Mouse (Mus musculus) erythroblast, adult 5-6 weeks (primary cell): ENCODE results near the gene Olfr1443. TPM values are rescaled to one million over a fixed set of nuclear protein-coding genes. Genes with fewer than 3 reads are reported as not detected.
"Not testable (repeated sequence)": the region's sequence is repeated elsewhere in the genome, so short reads cannot be mapped to it uniquely, and the experiment has no call there.

ENCODE experiments used
- ATAC-seq: replicated peaks from 2 replicates; pipeline ENCODE4 v1.8.0; 2016; ENCODE audit warnings: moderate number of reproducible peaks, mild to moderate bottlenecking, moderate TSS enrichment, inconsistent platforms; ENCODE audit not compliant: poor library complexity, low FRiP score, severe bottlenecking
- total RNA-seq, 2 experiments: library from RNA; stranded (forward) in 1 of 2; stranded (reverse) in 1 of 2; fragments of 150-400 nt in 1 of 2; fragments of 200-764, 138-1000 nt in 1 of 2; gene quantifications; 2 replicates each; pipeline versions ENCODE4 v1.2.3 to v1.2.4; 2015 to 2017; ENCODE audit warnings: low replicate concordance in 2 of 2

The Olfr1443 gene
- total RNA-seq (2015; ENCODE audit: low replicate concordance) (not detected in 2 replicates), total RNA-seq (2017; ENCODE audit: low replicate concordance) (not detected in 2 replicates)

DNA sequence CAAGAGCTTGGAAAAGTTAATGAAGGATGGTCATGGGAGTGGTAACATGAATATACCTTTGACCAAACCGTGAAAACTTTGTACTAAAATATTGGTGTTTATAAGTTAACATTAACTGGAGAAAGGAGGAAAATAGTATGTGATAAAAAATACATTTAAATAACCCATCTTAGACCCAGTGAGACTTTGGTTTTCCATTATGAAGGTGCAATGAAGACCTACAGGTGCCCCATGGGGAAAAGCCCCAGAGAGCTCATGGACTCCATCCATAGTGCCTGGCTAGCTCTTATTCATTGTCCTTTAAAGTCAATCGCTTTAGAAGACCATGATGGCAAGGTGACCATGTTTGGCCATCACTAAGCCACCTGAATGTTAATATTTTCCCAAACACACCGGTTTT is at the start of gene Olfr1443:
Olfr1443 (plus strand) TSS at position 301 of the 400 bp plus-strand sequence.
- no peak for ATAC-seq

DNA sequence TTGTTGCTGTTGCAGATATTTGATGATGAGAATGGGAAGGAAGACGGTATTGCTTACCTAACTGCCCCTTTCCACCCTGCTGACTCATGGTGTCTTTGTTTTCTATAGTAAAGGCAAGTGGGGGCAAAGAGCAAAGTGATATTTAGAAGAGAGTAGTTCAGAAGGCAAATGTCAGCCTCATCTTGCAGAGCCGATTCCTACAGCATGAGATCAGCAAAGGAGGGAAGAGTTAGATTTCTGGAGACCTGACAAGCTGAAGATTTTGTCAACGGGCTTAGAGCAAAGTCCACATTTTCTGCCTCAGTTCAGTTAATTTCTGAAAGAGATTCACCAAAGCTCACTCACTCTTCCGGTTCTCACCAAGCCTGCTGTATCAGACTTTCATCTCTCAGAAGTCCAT is 44.7 kb upstream of the Olfr1443 start, which contains the start of gene Glyat:
Glyat (plus strand) TSS at position 133 of the 400 bp plus-strand sequence.
- no peak for ATAC-seq

DNA sequence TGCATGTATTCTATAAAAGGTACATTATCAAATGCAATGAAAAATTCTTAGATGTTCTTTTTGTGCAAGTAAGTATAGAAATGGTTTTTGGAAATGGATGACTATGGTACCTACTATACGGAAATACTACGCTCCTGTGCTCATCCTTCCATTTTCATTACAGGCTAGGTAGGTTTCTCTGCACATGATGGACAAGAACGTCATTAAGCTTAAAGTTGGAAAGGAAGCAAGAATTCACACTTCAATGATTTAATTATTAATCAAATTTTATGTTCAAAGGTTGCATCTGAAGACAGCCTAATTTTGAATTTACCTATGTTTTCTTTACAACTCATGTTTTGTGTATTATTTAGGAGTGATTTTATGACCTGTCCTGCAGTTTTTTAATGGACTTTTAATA is 43.7 kb upstream of the Olfr1443 start:
- ATAC-seq: no peak

DNA sequence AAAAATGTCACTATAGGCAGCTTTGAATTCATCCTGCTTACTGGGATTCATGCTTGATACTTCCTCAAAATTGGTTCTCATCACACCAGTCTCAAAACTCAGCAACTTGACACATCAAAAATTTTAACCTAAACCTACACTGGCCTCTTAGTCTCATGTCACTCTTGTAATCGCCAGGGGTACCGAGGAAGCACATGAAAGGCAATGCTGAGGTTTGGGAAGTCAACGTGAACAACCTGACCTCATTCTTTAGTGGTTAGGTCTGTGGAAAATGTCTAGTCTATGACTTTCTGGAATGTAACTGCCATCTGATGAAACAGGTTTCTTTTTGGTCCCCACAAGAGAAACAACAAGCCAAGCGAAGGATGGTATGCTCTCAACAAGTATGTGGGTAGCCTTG is 42.9 kb upstream of the Olfr1443 start:
- no peak for ATAC-seq

DNA sequence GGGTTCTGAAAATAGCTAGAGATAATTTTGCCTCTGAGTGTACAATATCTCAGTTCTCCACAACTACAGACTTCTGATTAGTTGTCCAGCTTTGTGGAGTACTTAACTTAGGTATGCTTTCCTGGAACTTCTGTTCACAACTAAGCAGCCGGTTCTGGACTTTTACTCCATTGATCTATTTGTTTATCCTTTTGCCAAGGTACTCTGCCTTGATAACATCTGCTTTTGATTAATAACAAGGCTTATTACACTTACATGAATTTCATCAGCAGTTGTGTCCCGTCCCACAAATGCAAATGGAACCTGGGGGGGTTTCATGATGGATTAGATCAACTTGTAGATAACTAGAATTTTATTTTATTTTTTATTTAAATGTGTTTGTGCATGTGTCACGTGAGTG is 41.0 kb upstream of the Olfr1443 start:
- no peak for ATAC-seq

DNA sequence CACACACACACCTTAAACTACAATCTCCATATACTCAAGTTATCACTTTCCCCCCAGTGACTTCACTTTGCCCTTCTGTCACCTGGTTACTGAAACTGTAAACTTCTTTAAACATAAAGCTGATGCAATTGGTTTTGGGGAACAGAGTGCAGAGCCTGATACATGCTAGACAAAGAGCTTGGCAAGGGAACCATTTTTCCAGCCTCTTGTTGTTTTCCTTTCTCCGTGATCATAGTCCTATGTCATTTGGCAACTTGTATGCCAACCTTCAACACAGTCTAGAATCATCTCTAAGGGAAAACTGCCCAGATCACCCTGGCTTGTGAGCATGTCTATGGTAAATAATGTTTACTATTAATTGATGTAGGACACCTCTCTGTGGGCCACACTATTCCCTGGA is 39.9 kb upstream of the Olfr1443 start:
- ATAC-seq: no peak

DNA sequence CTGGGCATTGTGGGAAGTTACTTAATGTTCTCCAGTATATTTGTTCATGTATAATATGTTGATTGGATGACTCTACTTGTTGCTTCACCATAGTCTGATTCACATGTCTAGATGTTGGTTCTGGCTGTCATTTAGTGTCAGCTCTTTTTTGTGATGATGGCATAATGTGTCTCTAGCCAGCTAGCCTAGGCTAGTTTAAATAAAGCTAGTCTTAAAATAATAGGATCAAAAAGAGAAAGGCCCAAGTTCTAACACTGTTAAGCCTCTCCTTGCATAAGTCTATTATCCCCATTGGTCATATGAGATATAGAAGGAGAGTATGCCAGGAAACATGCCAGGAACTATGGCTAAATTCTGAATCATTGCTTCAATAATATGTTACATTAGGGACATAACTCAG is 28.4 kb upstream of the Olfr1443 start:
- ATAC-seq: no peak

DNA sequence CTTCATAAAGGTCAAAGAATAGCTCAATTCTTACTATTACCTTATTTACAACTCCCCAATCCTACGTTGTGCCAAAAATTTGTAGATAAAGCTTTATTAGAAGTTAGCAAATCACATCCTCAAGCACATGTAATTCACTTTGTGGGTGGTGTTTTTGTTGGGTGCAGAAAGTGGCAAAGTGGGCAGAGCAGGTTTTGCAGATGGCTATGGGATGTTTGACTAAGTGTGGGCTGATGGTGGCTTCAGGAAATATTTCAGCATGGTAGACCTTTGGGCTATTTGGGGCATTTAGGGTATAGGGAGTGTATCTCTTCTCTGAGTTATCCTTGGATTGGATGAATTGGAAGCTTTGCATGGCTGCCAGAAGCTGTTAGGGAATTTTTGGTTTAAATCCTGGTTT is 11.8 kb upstream of the Olfr1443 start:
- no peak for ATAC-seq

DNA sequence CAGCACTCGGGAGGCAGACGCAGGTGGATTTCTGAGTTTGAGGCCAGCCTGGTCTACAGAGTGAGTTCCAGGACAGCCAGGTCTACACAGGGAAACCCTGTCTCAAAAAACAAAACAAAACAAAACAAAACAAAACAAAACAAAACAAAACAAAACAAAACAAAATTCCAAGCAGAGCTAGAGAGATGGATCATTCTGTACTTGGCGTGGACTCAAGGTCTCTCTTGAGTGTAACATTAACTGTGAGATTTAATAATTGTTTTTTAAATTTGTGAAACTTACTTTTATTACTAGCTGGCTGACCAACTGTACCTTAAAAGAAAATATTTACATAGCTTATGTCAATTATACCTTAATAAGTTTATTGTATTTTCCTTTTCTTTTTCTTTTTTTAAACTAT is 9.3 kb upstream of the Olfr1443 start:
- not testable (repeated sequence) for ATAC-seq

DNA sequence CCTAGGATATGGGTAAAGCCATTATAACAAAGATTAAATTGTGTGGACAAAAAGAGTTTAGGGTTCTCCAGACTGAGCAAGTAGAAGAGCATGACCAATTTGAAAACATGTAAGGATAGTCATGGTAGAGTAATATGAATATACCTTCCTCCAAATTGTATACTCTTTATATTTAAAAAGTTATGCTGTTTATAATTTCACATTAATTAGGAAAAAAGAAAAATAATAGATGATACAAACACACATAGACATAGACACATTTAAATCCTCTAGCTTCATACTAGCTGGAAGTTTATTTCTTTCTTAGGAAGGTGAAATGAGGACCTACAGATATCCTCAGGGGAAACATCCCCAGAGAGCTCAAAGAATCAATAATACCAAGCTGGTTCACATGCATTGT is 7.8 kb upstream of the Olfr1443 start, which contains the start of gene Olfr1442:
Olfr1442 (plus strand) TSS at position 301 of the 400 bp plus-strand sequence.
- no peak for ATAC-seq

DNA sequence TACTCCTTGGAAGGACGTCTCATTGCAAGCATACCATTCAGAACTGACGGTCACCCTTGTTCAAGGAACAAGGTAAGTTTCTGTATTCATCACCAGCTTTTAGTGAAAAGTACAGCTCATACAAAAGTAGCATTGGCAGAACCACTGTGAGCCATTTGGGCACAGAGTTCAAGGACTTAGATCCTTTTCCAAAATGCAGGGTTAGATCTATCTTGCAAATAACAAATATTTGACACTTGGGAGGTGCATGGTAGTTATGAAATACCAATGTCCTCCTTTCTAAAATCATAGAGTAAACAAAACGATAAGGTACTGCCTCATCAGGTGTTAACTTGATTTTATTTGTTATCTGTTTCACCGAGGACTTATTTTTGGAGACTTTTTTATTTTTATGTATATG is 6.9 kb upstream of the Olfr1443 start:
- no peak for ATAC-seq

DNA sequence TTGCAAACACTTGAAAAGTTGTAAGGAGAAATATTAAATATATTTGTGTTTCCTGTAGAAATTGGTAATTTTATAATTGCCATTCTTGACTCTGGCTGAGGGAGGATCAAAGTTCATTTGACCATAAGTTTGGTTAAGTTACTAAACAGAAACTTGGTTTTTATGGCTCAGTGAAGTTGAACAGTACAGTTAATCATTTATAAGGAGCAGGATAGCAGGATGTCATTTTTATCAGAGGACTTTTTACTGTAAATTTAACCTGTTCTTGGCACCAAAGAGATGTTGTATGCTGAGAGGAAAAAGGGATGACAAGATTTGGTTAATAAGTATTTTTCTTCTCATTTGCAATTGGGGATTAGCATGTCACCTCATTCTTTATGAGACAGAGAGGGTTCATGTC is 6.7 kb downstream of the Olfr1443 start:
- ATAC-seq: no peak

DNA sequence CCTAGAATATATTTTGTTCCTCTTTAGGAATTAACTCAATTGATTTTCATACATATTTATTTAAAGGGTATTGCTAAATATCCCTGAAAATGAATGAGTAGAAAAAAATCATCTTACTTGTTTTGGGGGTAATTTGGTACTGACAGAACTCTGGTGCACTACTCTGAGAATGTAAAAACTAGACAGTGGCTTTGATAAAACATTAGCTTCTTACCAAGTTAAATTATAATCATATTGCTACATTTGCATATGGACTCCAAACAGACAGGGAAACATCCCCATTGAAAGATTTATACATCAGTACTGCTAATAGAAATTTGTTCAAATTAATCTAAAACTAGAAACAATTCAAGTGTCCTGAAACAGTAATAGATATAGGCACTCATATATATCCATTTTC is 7.3 kb downstream of the Olfr1443 start:
- ATAC-seq: no peak

DNA sequence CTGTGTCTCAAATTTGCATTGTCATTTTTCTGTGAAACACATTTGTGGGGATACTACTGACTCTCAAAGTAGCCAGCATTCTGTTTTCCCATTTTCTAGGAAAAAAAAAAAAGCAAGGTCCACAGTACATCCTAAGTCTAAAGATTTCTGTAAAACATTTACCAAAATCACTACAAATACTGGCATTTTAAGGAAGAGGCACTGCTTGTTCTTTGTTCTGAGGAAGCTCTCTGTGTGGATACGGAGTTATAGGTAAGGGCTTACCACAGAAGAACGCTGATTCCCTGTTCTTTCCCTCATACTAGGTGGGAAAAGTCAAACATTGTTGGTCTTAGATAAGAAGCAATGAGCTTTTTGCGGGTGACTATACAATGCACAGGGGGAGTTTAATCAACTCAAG is 17.7 kb downstream of the Olfr1443 start, which contains the start of gene Keg1:
Keg1 (plus strand) TSS at position 197 of the 400 bp plus-strand sequence.
- ATAC-seq: no peak

DNA sequence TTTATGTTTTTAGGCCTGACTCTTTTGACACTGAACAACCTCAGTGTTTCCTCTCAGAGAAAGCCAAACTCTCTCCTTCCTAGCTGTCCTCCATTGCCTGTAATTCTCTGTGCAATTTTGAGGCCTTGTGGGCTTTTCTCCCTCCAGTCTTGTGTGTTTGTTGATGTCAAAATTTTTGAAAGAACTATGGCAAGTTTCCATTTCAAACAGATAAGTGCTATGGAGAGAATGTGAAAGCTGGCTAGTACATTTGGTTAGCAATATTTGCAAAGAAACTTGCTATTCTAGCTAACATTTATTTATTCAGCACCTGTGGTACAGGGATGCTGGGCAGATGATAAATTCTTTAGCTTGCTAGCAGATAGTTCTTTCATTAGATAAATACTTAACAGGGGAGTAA is 18.3 kb downstream of the Olfr1443 start:
- ATAC-seq: no peak

DNA sequence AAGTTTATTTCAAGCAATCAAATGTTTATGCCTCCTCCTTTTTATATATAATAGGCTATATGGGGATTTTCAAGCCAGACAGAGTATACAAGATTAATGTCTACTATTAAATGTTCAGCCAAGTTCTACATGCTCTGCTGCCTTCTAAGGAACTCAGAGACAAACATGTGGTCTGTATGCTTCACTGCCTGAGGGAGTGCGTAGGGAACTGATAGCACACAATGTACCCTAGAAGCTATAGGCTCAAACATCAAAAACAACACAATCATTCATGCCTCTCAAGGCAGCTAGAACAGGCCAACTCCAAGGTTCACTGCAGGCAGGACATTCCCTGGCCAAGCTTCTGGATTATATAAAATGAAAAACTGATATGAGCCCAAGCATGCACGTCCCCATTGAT is 30.5 kb downstream of the Olfr1443 start:
- ATAC-seq: no peak

DNA sequence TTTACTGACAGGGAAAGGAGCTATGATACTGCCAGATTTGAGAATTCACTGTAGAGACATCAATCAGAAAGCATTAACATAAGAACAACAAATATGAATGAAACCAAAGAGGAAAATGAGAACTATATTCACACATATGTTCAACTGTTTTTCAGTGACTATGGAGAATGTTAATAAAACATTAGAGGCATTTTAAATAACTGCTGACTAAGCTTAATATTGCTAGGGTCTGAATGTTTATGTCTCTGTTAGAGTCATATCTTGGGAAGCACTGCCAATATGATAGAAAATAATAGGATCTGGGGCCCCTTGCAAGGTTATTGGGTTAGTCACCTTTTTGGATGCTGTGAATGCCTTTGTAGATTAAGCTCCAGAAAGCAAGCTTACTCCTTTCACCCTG is 31.1 kb downstream of the Olfr1443 start:
- no peak for ATAC-seq

DNA sequence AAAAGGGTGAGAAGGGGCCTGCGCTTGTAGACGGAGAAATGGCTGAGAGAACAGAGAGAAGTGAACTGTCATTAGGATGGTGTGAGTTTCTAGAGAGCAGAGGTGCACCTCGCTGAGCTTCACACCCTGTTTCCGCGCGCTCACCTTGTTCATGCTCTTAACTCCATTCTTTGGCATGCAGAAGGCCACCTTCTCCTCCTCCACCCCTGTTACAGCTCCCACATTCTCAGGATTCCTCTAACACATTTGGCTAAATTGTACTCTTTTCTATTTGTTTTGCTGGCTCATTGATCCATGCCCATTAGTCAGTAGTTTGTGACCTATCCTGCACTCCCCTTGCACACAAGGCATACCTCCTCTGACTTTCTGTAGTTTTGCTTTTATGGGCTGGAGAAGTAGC is 41.3 kb downstream of the Olfr1443 start:
- ATAC-seq: no peak

DNA sequence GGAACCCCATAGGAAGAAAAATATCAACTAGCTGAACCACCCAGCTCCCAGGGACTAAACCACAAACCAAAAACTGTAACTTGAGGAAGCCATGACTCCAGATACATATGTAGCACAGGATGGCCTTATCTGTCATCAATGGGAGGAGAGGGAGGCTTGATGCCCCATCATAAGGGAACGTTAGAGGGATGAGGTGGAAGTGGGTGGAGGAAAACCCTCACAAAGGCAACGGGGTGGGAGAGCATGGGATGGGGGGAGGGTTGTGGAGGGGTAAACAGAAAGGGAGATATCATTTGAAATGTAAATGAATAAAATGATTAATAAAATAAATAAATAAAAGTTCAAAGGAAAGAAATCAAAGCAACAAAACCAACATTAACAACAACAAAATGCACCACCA is 42.6 kb downstream of the Olfr1443 start:
- no peak for ATAC-seq

DNA sequence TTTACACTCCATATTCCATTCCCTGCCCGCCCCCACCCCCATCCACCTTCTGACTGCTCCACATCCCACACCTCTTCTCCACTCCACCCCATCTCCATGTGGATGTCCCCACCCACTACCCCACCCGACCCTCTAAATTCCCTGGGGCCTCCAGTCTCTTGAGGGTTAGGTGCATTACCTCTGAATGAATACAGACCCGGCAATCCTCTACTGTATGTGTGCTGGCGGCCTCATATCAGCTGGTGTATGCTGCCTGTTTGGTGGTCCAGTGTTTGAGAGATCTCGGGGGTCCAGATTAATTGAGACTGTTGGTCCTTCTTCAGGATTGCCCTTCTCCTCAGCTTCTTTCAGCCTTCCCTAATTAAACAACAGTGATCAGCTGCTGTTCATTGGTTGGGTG is 43.0 kb downstream of the Olfr1443 start:
- not testable (repeated sequence) for ATAC-seq

DNA sequence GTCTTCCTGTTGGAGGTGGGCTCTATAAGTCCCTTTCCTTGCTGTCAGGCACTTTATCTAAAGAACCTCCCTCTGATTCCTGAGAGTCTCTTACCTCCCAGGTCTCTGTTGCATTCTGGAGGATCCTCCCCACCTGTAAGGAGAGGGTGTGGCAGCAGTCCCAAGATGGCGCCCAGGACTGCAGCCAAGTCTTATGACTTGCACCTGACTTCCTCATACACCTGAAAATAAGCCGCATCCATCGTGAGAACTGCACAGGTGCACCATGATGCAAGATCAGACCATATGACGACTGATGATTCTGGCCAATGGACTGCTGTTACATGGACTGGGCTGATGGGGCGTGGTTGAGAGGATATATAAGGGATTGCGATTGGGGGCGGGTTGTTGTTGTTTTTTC is 43.7 kb downstream of the Olfr1443 start:
- not testable (repeated sequence) for ATAC-seq

DNA sequence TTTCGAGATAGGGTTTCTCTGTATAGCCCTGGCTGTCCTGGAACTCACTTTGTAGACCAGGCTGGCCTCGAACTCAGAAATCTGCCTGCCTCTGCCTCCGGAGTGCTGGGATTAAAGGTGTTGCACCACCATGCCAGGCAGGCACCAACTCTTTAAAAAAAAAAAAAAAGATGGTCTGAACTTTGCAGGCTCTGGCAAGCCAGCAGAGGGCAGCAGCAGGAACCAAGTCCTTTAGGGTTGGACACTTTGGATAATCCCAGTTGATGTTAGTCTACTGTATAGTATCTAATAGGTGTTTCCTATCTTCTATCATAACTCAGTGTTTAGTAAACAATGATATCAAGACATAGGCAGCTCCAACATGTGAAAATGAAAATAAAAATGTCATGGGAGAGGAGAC is 44.4 kb downstream of the Olfr1443 start:
- no peak for ATAC-seq
